Mouse (Mus musculus): ENCODE results near the gene Zer1. TPM values are rescaled to one million over a fixed set of nuclear protein-coding genes. Genes with fewer than 3 reads are reported as not detected.

The Zer1 gene
- polyA plus RNA-seq, 1 experiment from 2014 or later, result 1.8 TPM

- Histone ChIP-seq H3K27ac (ENCODE audit: low read depth) (no peak overlapping the region), H3K9me3 (ENCODE audit: low read length) (no peaks in the 10 kb centered on the region), H3K9ac (replicated peaks) (no peak overlapping the region), H3K4me2 (ENCODE audit: low read depth, low read length) (no peak overlapping the region), H3K27me3 (ENCODE audit: insufficient read depth, low read length) (no peaks in the 10 kb centered on the region), H3K36me3 (replicated peaks; ENCODE audit: insufficient read depth, low read length) (peaks cover 23% of the 10 kb centered on the region), H3K4me1 (ENCODE audit: insufficient read depth) (peaks cover 16% of the 10 kb centered on the region), H3K4me3 (ENCODE audit: low read depth, low read length) (no peak overlapping the region)
- no peak for ATAC-seq
- DNase-seq, result no peak
- 69% methylated on average over 10 of the region's 10 CpGs for WGBS (ENCODE audit: insufficient replicate concordance)
- no peak for TF ChIP-seq EP300 (IDR thresholded peaks at IDR 0.05; ENCODE audit: low read depth)
- TF ChIP-seq CTCF (IDR thresholded peaks at IDR 0.05; ENCODE audit: low read depth), result no peak
These were observed 12.1 kb upstream of the Zer1 start for GRCm38 (mm10) chr2:30136458-30136857.

DNA sequence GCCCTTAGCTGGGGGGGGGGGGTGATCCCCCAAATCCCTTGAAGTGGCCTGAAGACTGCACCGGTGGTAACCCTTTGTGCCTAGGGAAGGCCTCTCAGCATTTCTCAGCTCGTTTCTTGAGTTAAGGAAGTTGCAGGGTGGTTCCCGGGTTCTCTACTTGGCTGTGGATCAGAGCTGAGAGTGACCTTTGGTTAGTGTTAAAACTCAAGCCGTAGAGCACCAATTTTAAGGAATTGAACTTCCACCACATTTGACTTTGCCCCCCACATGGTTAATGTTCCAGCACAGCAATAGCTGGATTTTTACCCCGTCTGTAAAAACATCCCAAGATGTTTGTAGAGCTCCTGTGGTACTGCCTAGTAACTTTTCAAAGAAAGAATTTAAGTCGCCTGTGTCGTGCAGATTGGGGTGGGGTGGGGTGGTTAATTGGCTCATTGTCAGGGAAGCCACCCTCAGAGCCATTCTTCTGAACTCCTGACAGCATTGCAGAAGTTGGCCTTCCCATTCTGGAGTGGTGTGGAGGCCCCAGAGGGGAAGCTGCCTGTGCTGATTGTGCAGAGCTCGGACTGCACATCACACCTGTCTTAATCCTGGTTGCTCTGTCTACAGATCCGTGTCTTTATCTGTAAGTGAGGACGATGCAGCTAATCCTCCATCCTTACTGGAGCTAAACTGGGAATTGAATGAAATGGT lies 10.7 kb upstream of the Zer1 start:
- no peak for TF ChIP-seq EP300 (IDR thresholded peaks at IDR 0.05; ENCODE audit: low read depth)
- no peak for TF ChIP-seq CTCF (IDR thresholded peaks at IDR 0.05; ENCODE audit: low read depth)
- DNase-seq (no peak), ATAC-seq (no peak)
- WGBS (ENCODE audit: insufficient replicate concordance), result 40% methylated on average over 10 of the region's 10 CpGs
- H3K9ac ChIP-seq (replicated peaks), result peak overlapping the region; percentile 81
- H3K4me2 ChIP-seq (ENCODE audit: low read depth, low read length), result peak overlapping the region; percentile 87
- H3K27ac ChIP-seq (ENCODE audit: low read depth), result peak overlapping the region; percentile 91
- H3K4me1 ChIP-seq (ENCODE audit: insufficient read depth), result peaks cover 16% of the 10 kb centered on the region
- H3K36me3 ChIP-seq (replicated peaks; ENCODE audit: insufficient read depth, low read length), result peaks cover 10% of the 10 kb centered on the region; the same call in 1 of the 2 replicates
- H3K27me3 ChIP-seq (ENCODE audit: insufficient read depth, low read length), result no peaks in the 10 kb centered on the region
- peak overlapping the region; percentile 69 for H3K4me3 ChIP-seq (ENCODE audit: low read depth, low read length)
- no peaks in the 10 kb centered on the region for H3K9me3 ChIP-seq (ENCODE audit: low read length)

- Histone ChIP-seq H3K4me1 (ENCODE audit: insufficient read depth) (peaks cover 16% of the 10 kb centered on the region), H3K9ac (replicated peaks) (peak overlapping the region; percentile 81)
These were observed 10.0 kb upstream of the Zer1 start for GRCm38 (mm10) chr2:30134378-30134711.

DNA sequence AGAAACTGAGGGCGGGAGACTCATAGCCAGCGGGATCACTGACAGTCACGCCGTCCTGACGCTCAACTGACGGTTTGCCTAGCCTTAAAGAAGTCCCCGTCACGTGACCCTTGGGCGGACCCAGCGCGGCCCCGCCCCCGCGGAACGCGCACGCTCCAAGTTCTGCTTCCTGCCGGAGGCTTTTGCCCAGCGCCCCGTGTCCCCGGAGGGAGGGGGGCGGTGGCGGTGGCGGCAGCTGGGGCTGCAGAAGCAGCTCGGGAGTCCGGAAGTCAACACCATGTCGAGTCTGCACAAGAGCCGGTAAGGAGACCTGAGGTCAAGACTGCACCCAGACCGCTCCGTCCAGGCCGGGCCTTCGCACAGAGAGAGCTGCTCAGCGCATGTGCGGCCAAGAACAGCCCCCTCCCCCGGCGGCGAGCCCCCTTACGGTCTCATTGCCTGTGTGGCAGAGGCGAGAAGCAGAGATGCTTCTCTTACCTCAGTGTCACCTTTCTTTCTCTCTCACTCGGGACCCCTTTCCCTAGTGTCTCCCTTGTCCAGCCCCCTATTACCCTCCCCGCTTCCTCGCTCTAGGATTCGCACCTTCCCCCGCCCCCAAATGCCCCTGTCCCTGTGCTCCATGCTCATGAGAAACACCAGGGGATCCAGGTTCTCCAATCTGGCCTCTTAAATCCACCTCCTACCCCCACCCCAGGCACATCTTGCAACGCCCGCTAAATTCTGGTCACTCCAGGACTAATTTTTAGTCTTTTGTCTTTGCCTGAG lies 9.4 kb upstream of the Zer1 start, which contains the start of gene Tbc1d13:
TSS of gene Tbc1d13 (plus strand) at position 134 of the 765 bp plus-strand sequence.
- peak; percentile 96 for ATAC-seq
- DNase-seq, result peak; percentile 98
- Histone ChIP-seq H3K9me3 (ENCODE audit: low read length) (no peaks in the 10 kb centered on the region), H3K36me3 (replicated peaks; ENCODE audit: insufficient read depth, low read length) (peaks cover 9% of the 10 kb centered on the region; the same call in 1 of the 2 replicates), H3K4me3 (ENCODE audit: low read depth, low read length) (peak within 1 kb of the TSS; percentile 69), H3K27ac (ENCODE audit: low read depth) (peak within 1 kb of the TSS; percentile 91), H3K4me2 (ENCODE audit: low read depth, low read length) (peak within 1 kb of the TSS; percentile 87), H3K27me3 (ENCODE audit: insufficient read depth, low read length) (no peaks in the 10 kb centered on the region), H3K9ac (replicated peaks) (peak within 1 kb of the TSS; percentile 81), H3K4me1 (ENCODE audit: insufficient read depth) (peaks cover 16% of the 10 kb centered on the region)
- no peak for TF ChIP-seq CTCF (IDR thresholded peaks at IDR 0.05; ENCODE audit: low read depth)
- TF ChIP-seq EP300 (IDR thresholded peaks at IDR 0.05; ENCODE audit: low read depth), result peak; percentile 6; the same call in 1 of the 2 replicates
- WGBS (ENCODE audit: insufficient replicate concordance), result 1% methylated on average over 46 of the region's 46 CpGs

More at GRCm38 (mm10) chr2:30134378-30134711, 10.0 kb upstream of the Zer1 start:
- H3K9me3 ChIP-seq (ENCODE audit: low read length), result no peaks in the 10 kb centered on the region
- peak overlapping the region; percentile 69 for H3K4me3 ChIP-seq (ENCODE audit: low read depth, low read length)
- H3K36me3 ChIP-seq (replicated peaks; ENCODE audit: insufficient read depth, low read length), result peaks cover 9% of the 10 kb centered on the region; the same call in 1 of the 2 replicates
- no peaks in the 10 kb centered on the region for H3K27me3 ChIP-seq (ENCODE audit: insufficient read depth, low read length)
- WGBS (ENCODE audit: insufficient replicate concordance), result 7% methylated on average over 6 of the region's 6 CpGs
- TF ChIP-seq CTCF (IDR thresholded peaks at IDR 0.05; ENCODE audit: low read depth), result no peak
- TF ChIP-seq EP300 (IDR thresholded peaks at IDR 0.05; ENCODE audit: low read depth), result no peak
- peak overlapping the region; percentile 87 for H3K4me2 ChIP-seq (ENCODE audit: low read depth, low read length)
- H3K27ac ChIP-seq (ENCODE audit: low read depth), result peak overlapping the region; percentile 91
- no peak for ATAC-seq
- no peak for DNase-seq

DNA sequence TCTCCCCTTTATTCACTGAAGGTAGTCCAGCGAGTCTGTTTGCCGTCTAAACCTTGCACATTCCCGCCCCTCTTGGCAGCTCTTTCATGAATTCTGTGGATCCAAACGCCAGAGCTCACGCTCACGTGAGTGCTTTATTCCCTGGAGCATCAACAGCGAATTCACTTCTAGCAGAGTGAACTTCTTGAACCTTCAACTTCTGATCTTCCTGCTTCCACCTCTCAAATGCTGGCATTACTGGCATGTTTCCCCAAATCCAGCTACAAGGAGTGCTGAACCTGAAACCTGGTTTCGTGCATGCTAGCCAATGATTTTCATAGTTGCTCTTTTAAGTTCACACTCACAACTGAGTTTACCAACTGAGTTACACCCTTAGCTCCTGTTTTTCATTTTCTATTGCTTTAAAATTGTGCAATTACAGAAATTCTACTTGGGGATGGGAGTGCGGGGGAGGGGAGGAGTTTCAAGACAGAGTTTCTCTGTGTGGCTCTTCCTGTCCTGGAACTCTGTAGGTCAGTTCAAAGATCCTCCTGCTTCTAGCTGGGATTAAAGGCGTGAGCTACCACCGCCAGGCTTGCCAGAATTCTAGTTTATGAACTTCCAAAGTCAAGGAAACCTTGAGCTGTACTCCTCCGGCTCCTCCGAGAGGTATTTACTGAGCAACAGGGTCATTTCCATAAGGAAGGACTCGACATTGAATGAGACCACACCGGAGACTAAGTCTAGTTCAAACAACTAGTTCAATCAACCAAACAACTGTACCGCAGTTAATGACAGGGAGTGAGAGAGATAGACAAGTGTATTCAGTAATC lies 8.6 kb upstream of the Zer1 start:
- TF ChIP-seq EP300 (IDR thresholded peaks at IDR 0.05; ENCODE audit: low read depth) (no peak; the same call in 1 of the 2 replicates), CTCF (IDR thresholded peaks at IDR 0.05; ENCODE audit: low read depth) (no peak)
- Histone ChIP-seq H3K9ac (replicated peaks) (peak overlapping the region; percentile 64), H3K27ac (ENCODE audit: low read depth) (peak overlapping the region; percentile 91), H3K36me3 (replicated peaks; ENCODE audit: insufficient read depth, low read length) (peaks cover 9% of the 10 kb centered on the region; the same call in 1 of the 2 replicates), H3K4me3 (ENCODE audit: low read depth, low read length) (peak overlapping the region; percentile 69), H3K27me3 (ENCODE audit: insufficient read depth, low read length) (no peaks in the 10 kb centered on the region), H3K4me1 (ENCODE audit: insufficient read depth) (peaks cover 16% of the 10 kb centered on the region), H3K9me3 (ENCODE audit: low read length) (no peaks in the 10 kb centered on the region), H3K4me2 (ENCODE audit: low read depth, low read length) (peak overlapping the region; percentile 87)
- 27% methylated on average over 16 of the region's 16 CpGs for WGBS (ENCODE audit: insufficient replicate concordance)
- peak; percentile 49 for ATAC-seq
- DNase-seq, result peak; percentile 38

All from liver, postnatal 0 days (tissue).